ENCODE assay signal across 10 mouse cellular contexts in the genomic region with DNA sequence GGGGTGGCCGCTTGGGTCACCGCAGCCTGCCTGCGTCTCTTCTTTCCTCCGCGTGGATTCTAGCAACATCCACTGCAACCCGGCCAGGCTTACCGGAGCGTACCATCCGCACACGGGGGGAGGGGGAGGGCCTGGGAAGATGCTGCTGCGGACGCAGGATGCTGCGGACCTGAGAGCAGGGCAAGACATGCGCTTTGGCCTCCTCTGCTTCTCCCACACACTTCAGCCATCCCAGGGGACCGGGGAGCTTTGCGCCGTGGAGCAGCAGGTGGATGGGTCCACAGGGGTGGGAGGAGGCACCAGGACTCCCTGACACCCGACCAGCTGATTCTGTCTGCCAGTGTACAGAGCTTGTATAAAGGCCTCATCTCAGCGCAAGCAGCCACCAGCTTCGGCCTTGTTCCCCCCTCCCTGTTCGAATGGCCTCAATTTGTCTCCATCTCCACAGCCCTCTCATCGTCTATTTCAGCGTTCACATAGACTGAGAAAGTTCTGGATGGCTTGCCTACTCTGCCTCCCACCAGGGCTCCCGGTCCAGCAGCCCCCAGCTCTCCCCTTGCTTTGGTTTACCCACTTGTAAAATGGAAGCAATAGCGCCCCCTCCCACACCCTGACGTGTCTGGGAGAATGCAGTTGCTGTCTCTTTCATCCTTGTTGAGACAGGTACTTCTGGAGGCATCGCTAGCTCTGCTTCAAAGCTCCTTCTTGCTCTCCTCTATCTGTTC. TPM values are rescaled to one million over a fixed set of nuclear protein-coding genes. Genes with fewer than 3 reads are reported as not detected.
DNase-seq lines count a peak whose midpoint lies in the region; ATAC-seq and TF ChIP-seq lines count a peak whose summit lies in the region.
"Had no signal": no experiment of that assay in that cellular context is flagged by ENCODE, and none has a peak within 500 bp of the region (broad histone marks: within the 10 kb centered on the region; RNA-seq: fewer than 3 reads in every experiment).

A gene (minus strand): TSS at position 537 of the 725 bp plus-strand sequence.

- ATAC-seq in forebrain, embryonic 12.5 days (ENCODE audit: low FRiP score) = peak; percentile 67
- peak; percentile 29; the same call in 1 of the 2 replicates for ATAC-seq in neural tube, embryonic 12.5 days (ENCODE audit: low FRiP score, low read depth)
- ATAC-seq: Patski had no signal

- DNase-seq in ES-E14 (ENCODE audit: low read depth, low spot score) = no peak
- peak; percentile 62 for DNase-seq in brain, embryonic 18.5 days (ENCODE audit: low read depth, low spot score)
- peak; percentile 64 to 65 for DNase-seq in layer of hippocampus, postnatal 10 days (ENCODE audit: low spot score in 2 of 2)
- no peak for DNase-seq in urinary bladder, postnatal 4 days (ENCODE audit: low spot score in 2 of 2)
- no peak for DNase-seq in gastrocnemius, postnatal 4 days (ENCODE audit: low spot score in 2 of 2)
- no peak for DNase-seq in ovary, postnatal 36 days (ENCODE audit: low spot score)

- H3K9me3 ChIP-seq in ES-E14 (ENCODE audit: control insufficient read depth, insufficient read depth, low read depth, low read length) = no peaks in the 10 kb centered on the region
- no peaks in the 10 kb centered on the region for H3K9me3 ChIP-seq in forebrain, embryonic 12.5 days
- H3K9me3 ChIP-seq in neural tube, embryonic 12.5 days = no peaks in the 10 kb centered on the region
- H3K9me3 ChIP-seq: stomach, embryonic 15.5 days had no signal

- no peak within 1 kb of the TSS for H3K27ac ChIP-seq in ES-E14 (ENCODE audit: insufficient read depth, low read depth, low read length, poor library complexity, severe bottlenecking)
- H3K27ac ChIP-seq in forebrain, embryonic 12.5 days = no peak within 1 kb of the TSS
- H3K27ac ChIP-seq in neural tube, embryonic 12.5 days = no peak within 1 kb of the TSS
- H3K27ac ChIP-seq: stomach, embryonic 15.5 days had no signal

- H3K9ac ChIP-seq in ES-E14 (ENCODE audit: insufficient read depth, low read depth, low read length, poor library complexity, severe bottlenecking) = peak within 1 kb of the TSS; percentile 51
- peak within 1 kb of the TSS; percentile 42 for H3K9ac ChIP-seq in forebrain, embryonic 12.5 days
- peak within 1 kb of the TSS; percentile 30; the same call in 1 of the 2 replicates for H3K9ac ChIP-seq in neural tube, embryonic 12.5 days
- H3K9ac ChIP-seq: stomach, embryonic 15.5 days had no signal

- peaks cover 0 to 12% of the 10 kb centered on the region in 2 experiments; a peak in 2 of 4 replicates for H3K4me1 ChIP-seq in ES-E14 (ENCODE audit: control insufficient read depth in 2 of 2, insufficient read depth in 2 of 2, low read length in 2 of 2, poor library complexity in 1 of 2)
- H3K4me1 ChIP-seq in forebrain, embryonic 12.5 days = peaks cover 11% of the 10 kb centered on the region
- peaks cover 9% of the 10 kb centered on the region; the same call in 1 of the 2 replicates for H3K4me1 ChIP-seq in neural tube, embryonic 12.5 days

- H3K4me2 ChIP-seq in forebrain, embryonic 12.5 days = peak within 1 kb of the TSS; percentile 51
- H3K4me2 ChIP-seq in neural tube, embryonic 12.5 days (replicated peaks) = peak within 1 kb of the TSS; percentile 55
- H3K4me2 ChIP-seq: stomach, embryonic 15.5 days had no signal

- in situ Hi-C loops in ES-E14 (cut with MboI; ENCODE audit: low sequenced_read_pairs in 2 of 2, unreplicated experiment in 2 of 2) = no loop called here

- WGBS in forebrain, embryonic 12.5 days = 10% methylated on average over 24 of the region's 27 CpGs
- 14% methylated on average over 26 of the region's 27 CpGs for WGBS in neural tube, embryonic 12.5 days

- peaks cover 29% of the 10 kb centered on the region for H3K27me3 ChIP-seq in forebrain, embryonic 12.5 days
- H3K27me3 ChIP-seq in neural tube, embryonic 12.5 days (replicated peaks) = peaks cover 10% of the 10 kb centered on the region; the same call in 1 of the 2 replicates
- H3K27me3 ChIP-seq: Patski had no signal

- peak within 1 kb of the TSS; percentile 46 to 48; a peak in 3 of 4 replicates for H3K4me3 ChIP-seq in ES-E14 (ENCODE audit: insufficient read depth in 1 of 2, low read depth in 1 of 2, low read length in 2 of 2, poor library complexity in 1 of 2, severe bottlenecking in 1 of 2)
- H3K4me3 ChIP-seq in forebrain, embryonic 12.5 days (replicated peaks) = peak within 1 kb of the TSS; percentile 26
- H3K4me3 ChIP-seq in neural tube, embryonic 12.5 days = peak within 1 kb of the TSS; percentile 13; the same call in 1 of the 2 replicates
- H3K4me3 ChIP-seq: stomach, embryonic 15.5 days had no signal

- no peaks in the 10 kb centered on the region for H3K36me3 ChIP-seq in ES-E14 (ENCODE audit: control insufficient read depth, insufficient read depth, low read length, poor library complexity, severe bottlenecking)
- H3K36me3 ChIP-seq in forebrain, embryonic 12.5 days (replicated peaks) = no peaks in the 10 kb centered on the region
- H3K36me3 ChIP-seq in neural tube, embryonic 12.5 days = no peaks in the 10 kb centered on the region
- H3K36me3 ChIP-seq: stomach, embryonic 15.5 days had no signal

TF ChIP-seq in ES-E14, 5 proteins besides CTCF, POLR2A, EP300 and RAD21:
- no peak for TF ChIP-seq CHD2 (IDR thresholded peaks at IDR 0.05; ENCODE audit: low read depth, low read length)
- no peak for TF ChIP-seq MAFK (IDR thresholded peaks at IDR 0.05; ENCODE audit: insufficient read depth, low read depth, low read length)
- TF ChIP-seq ZNF384 (IDR thresholded peaks at IDR 0.05; ENCODE audit: low read depth, low read length) = no peak
- TF ChIP-seq HCFC1 (IDR thresholded peaks at IDR 0.05; ENCODE audit: borderline replicate concordance, insufficient read depth, low read length) = no peak
- TF ChIP-seq ZC3H11A (IDR thresholded peaks at IDR 0.05; ENCODE audit: borderline replicate concordance, low read depth, low read length) = no peak
TF ChIP-seq in ES-E14: peak in this region for 0.

RNA-seq across cellular contexts. Expression of the gene that starts here (rescaled TPM):
- total RNA-seq in ES-E14 (2012; rRNA removed) = 0.69 and 0.89 TPM in 2 replicates
- polyA plus RNA-seq in forebrain, embryonic 12.5 days (2016; fragmentation: Nextera tagmentation; extraction: Ambion mirVana) = 1.6 and 1.9 TPM in 2 replicates
- 100 to 1,000 TPM in 1 of 2 experiments, 10 to 100 TPM in 1; 98.1 to 101 TPM for total RNA-seq in layer of hippocampus, postnatal 10 days (2021)
- 6.3 and 6.7 TPM in 2 replicates for polyA plus RNA-seq in neural tube, embryonic 12.5 days (2016; fragmentation: Nextera tagmentation; extraction: Ambion mirVana)
- total RNA-seq in gastrocnemius, postnatal 4 days (2021) = not detected

Comparison
In these comparisons a context has a peak if more than half of its experiments do, and no peak if none do; other contexts are left out.
1. RNA of the gene that starts here (total RNA-seq): 98.1 to 101 TPM in layer of hippocampus, postnatal 10 days; 0.69 to 0.89 TPM in ES-E14 and not detected in gastrocnemius, postnatal 4 days; every median in the first group is over 10 times any median in the second.
2. DNase-seq: peak in brain, embryonic 18.5 days (single experiment) and layer of hippocampus, postnatal 10 days (2 of 2); none in ES-E14 (single experiment), urinary bladder, postnatal 4 days (0 of 2), gastrocnemius, postnatal 4 days (0 of 2) and ovary, postnatal 36 days (single experiment).
3. Peak in every context shown above with its lines, with median percentiles within 50 percentile points of each other: H3K4me3 ChIP-seq and H3K9ac ChIP-seq.